Mouse (Mus musculus): ENCODE results near the gene Gm43191. TPM values are rescaled to one million over a fixed set of nuclear protein-coding genes. Genes with fewer than 3 reads are reported as not detected.

Gm43191 gene
- total RNA-seq, 1 experiment = 0.94 TPM

DNA sequence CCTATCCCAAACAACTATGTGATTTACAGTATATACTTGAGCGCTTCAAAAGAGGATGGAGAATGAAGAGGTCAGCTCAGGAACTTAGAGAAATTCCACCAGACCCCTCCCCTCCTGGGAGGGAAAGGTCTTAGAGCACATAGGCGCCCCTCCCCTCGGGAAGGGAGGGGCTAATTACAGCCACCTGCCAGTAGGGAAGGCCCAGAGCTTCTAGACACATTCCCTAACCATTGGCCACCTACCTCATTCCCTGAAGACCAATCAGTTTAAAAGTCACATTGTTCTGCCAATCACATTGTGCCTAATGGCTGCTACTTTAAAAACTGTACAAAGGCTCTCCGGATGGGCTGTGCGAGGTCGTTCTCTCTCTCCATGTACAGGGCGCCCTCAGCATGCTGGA is 58.4 kb downstream of the Gm43191 start:
- DNase-seq (ENCODE audit: low read depth, low spot score) = peak; percentile 83
- in situ Hi-C loops (cut with MboI; ENCODE audit: low sequenced_read_pairs in 2 of 2, unreplicated experiment in 2 of 2) = no loop called here
- Histone ChIP-seq H3K36me3 (ENCODE audit: control insufficient read depth, insufficient read depth, low read length, poor library complexity, severe bottlenecking) (peaks cover 5% of the 10 kb centered on the region), H3K9ac (ENCODE audit: insufficient read depth, low read depth, low read length, poor library complexity, severe bottlenecking) (peak overlapping the region; percentile 71), H3K27ac (ENCODE audit: insufficient read depth, low read depth, low read length, poor library complexity, severe bottlenecking) (peak overlapping the region; percentile 80; the same call in 1 of the 2 replicates), H3K4me1 (ENCODE audit: control insufficient read depth in 2 of 2, insufficient read depth in 2 of 2, low read length in 2 of 2, poor library complexity in 1 of 2) (peaks cover 0 to 12% of the 10 kb centered on the region in 2 experiments; a peak in 1 of 4 replicates), H3K9me3 (ENCODE audit: control insufficient read depth, insufficient read depth, low read depth, low read length) (no peaks in the 10 kb centered on the region; the same call in 1 of the 2 replicates), H3K4me3 (ENCODE audit: insufficient read depth in 1 of 2, low read depth in 1 of 2, low read length in 2 of 2, poor library complexity in 1 of 2, severe bottlenecking in 1 of 2) (peak overlapping the region; percentile 49 to 58)
- TF ChIP-seq ZNF384 (IDR thresholded peaks at IDR 0.05; ENCODE audit: low read depth, low read length) (no peak), MAFK (IDR thresholded peaks at IDR 0.05; ENCODE audit: insufficient read depth, low read depth, low read length) (no peak), HCFC1 (IDR thresholded peaks at IDR 0.05; ENCODE audit: borderline replicate concordance, insufficient read depth, low read length) (no peak)

DNA sequence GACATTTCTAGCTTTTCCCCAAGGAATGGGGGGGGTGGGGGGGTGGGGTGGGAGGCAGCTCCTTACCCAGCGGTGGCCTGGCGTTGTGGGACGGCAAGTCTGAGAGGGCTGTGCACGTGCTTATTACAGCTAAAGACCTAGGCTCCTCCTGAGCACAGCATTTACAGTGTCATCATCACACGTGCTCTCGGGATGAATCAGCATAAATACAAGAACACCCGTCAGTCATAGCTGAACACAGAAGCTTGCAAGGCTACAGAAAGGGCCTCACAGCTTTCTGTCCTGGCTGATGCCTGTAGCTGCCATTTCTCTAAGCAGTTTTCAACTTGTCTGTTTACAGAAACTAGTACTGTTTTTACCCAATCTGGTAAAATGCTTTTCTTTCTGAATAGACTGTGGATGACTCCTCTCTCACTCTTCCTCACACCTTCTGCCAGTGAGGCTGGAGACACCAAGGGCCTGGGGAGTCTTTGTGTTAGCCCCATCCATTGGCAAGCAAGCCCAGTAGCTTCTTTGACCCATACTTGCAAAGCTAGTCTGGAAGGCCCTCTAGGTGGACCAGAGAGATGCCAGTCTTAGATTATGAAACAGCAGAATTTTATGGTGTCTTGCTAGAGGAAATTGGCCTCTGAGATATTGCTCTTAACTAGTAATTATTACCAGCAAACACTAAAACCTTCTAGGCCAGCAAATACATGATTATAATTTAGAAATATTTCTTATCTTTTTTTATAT is 60.3 kb downstream of the Gm43191 start:
- DNase-seq (ENCODE audit: low read depth, low spot score) = no peak
- H3K4me1 ChIP-seq (ENCODE audit: control insufficient read depth in 2 of 2, insufficient read depth in 2 of 2, low read length in 2 of 2, poor library complexity in 1 of 2) = peaks cover 0 to 12% of the 10 kb centered on the region in 2 experiments; a peak in 1 of 4 replicates
- H3K9me3 ChIP-seq (ENCODE audit: control insufficient read depth, insufficient read depth, low read depth, low read length) = no peaks in the 10 kb centered on the region; the same call in 1 of the 2 replicates
- H3K4me3 ChIP-seq (ENCODE audit: insufficient read depth in 1 of 2, low read depth in 1 of 2, low read length in 2 of 2, poor library complexity in 1 of 2, severe bottlenecking in 1 of 2) = no peak overlapping the region
- peak; percentile 59 for TF ChIP-seq MAFK (IDR thresholded peaks at IDR 0.05; ENCODE audit: insufficient read depth, low read depth, low read length)
- no peak for TF ChIP-seq ZNF384 (IDR thresholded peaks at IDR 0.05; ENCODE audit: low read depth, low read length)
- in situ Hi-C loops (cut with MboI; ENCODE audit: low sequenced_read_pairs in 2 of 2, unreplicated experiment in 2 of 2) = no loop called here
- no peak overlapping the region; the same call in 1 of the 2 replicates for H3K27ac ChIP-seq (ENCODE audit: insufficient read depth, low read depth, low read length, poor library complexity, severe bottlenecking)
- H3K36me3 ChIP-seq (ENCODE audit: control insufficient read depth, insufficient read depth, low read length, poor library complexity, severe bottlenecking) = peaks cover 7% of the 10 kb centered on the region
- peak overlapping the region; percentile 30; the same call in 1 of the 2 replicates for H3K9ac ChIP-seq (ENCODE audit: insufficient read depth, low read depth, low read length, poor library complexity, severe bottlenecking)

DNA sequence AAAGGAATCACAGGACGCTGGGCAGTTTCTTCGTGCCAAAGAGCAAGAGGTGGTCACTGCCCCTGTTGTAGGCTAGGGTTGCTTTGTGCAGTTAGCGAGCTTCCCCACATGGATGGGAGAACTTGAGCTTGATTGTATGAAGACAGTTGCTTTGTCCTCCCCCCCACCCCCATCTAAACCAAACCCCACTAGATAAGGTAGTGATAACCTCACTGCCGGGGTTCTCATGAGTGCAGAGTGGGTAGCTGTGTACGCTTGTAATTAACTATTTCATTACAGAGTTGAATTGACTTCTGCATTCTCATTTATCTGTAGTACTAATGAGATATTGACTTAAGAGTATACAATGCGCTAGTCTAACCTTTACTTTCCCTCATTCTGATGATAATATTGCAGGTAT is 62.2 kb downstream of the Gm43191 start:
- H3K36me3 ChIP-seq (ENCODE audit: control insufficient read depth, insufficient read depth, low read length, poor library complexity, severe bottlenecking) = peaks cover 14% of the 10 kb centered on the region

DNA sequence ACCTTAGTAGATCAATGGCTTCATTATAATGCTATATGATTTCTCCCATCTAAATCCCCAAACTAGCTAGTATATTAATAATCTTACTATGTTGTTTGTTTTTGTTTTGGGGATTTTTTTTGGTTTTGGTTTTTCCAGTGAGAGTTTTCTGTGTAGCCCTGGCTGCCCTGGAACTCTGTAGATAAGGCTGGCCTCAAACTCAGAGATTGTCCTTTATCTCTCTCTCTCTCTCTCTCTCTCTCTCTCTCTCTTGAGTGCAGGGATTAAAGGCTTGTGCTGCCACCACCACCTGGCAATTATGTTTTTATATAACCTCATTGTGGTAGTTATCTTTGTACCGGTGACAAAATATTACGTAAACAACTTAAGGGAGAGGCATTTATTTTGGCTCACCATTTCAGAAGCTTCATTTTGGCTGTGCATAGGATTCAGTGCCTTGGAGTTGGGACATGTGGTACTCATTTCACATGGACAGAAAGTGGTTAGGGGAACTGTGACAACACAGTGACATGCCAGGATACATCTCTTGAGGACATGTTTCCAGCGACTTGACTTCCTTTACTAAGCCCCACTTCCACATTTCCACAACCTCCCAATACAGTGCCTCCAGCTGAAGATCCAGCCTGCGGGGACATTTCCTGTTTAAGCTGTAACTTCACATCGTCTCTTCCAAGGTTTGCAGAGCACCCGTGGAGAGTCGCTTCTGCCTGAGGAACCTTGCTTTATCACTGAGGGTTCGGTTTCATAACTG is 65.6 kb downstream of the Gm43191 start:
- no peaks in the 10 kb centered on the region; the same call in 1 of the 2 replicates for H3K9me3 ChIP-seq (ENCODE audit: control insufficient read depth, insufficient read depth, low read depth, low read length)
- no peak overlapping the region for H3K4me3 ChIP-seq (ENCODE audit: insufficient read depth in 1 of 2, low read depth in 1 of 2, low read length in 2 of 2, poor library complexity in 1 of 2, severe bottlenecking in 1 of 2)
- TF ChIP-seq ZNF384 (IDR thresholded peaks at IDR 0.05; ENCODE audit: low read depth, low read length) = no peak
- no peak for TF ChIP-seq MAFK (IDR thresholded peaks at IDR 0.05; ENCODE audit: insufficient read depth, low read depth, low read length)
- no peak for TF ChIP-seq HCFC1 (IDR thresholded peaks at IDR 0.05; ENCODE audit: borderline replicate concordance, insufficient read depth, low read length)
- TF ChIP-seq CHD2 (IDR thresholded peaks at IDR 0.05; ENCODE audit: low read depth, low read length) = no peak
- no peak for TF ChIP-seq ZC3H11A (IDR thresholded peaks at IDR 0.05; ENCODE audit: borderline replicate concordance, low read depth, low read length)
- H3K9ac ChIP-seq (ENCODE audit: insufficient read depth, low read depth, low read length, poor library complexity, severe bottlenecking) = no peak overlapping the region
- in situ Hi-C loops (cut with MboI; ENCODE audit: low sequenced_read_pairs in 2 of 2, unreplicated experiment in 2 of 2) = no loop called here
- peaks cover 0 to 3% of the 10 kb centered on the region in 2 experiments; a peak in 1 of 4 replicates for H3K4me1 ChIP-seq (ENCODE audit: control insufficient read depth in 2 of 2, insufficient read depth in 2 of 2, low read length in 2 of 2, poor library complexity in 1 of 2)
- DNase-seq (ENCODE audit: low read depth, low spot score) = no peak
- H3K36me3 ChIP-seq (ENCODE audit: control insufficient read depth, insufficient read depth, low read length, poor library complexity, severe bottlenecking) = peaks cover 15% of the 10 kb centered on the region
- no peak overlapping the region for H3K27ac ChIP-seq (ENCODE audit: insufficient read depth, low read depth, low read length, poor library complexity, severe bottlenecking)

More for the DNA sequence above, 62.2 kb downstream of the Gm43191 start:
- Histone ChIP-seq H3K9me3 (ENCODE audit: control insufficient read depth, insufficient read depth, low read depth, low read length) (no peaks in the 10 kb centered on the region; the same call in 1 of the 2 replicates), H3K4me1 (ENCODE audit: control insufficient read depth in 2 of 2, insufficient read depth in 2 of 2, low read length in 2 of 2, poor library complexity in 1 of 2) (peaks cover 0 to 12% of the 10 kb centered on the region in 2 experiments; a peak in 1 of 4 replicates), H3K4me3 (ENCODE audit: insufficient read depth in 1 of 2, low read depth in 1 of 2, low read length in 2 of 2, poor library complexity in 1 of 2, severe bottlenecking in 1 of 2) (no peak overlapping the region), H3K9ac (ENCODE audit: insufficient read depth, low read depth, low read length, poor library complexity, severe bottlenecking) (no peak overlapping the region), H3K27ac (ENCODE audit: insufficient read depth, low read depth, low read length, poor library complexity, severe bottlenecking) (no peak overlapping the region)
- TF ChIP-seq ZC3H11A (IDR thresholded peaks at IDR 0.05; ENCODE audit: borderline replicate concordance, low read depth, low read length) (no peak), ZNF384 (IDR thresholded peaks at IDR 0.05; ENCODE audit: low read depth, low read length) (no peak), HCFC1 (IDR thresholded peaks at IDR 0.05; ENCODE audit: borderline replicate concordance, insufficient read depth, low read length) (no peak), CHD2 (IDR thresholded peaks at IDR 0.05; ENCODE audit: low read depth, low read length) (no peak)
- no peak for DNase-seq (ENCODE audit: low read depth, low spot score)
- in situ Hi-C loops (cut with MboI; ENCODE audit: low sequenced_read_pairs in 2 of 2, unreplicated experiment in 2 of 2) = no loop called here

All from ES-E14 (cell line).